Mouse (Mus musculus) right cerebral cortex, adult 18-20 months (tissue): Measurements from ENCODE around the gene Olfr1009.
A peak's percentile ranks its signal among the peaks of the same experiment; 100 is the strongest.
"Not testable (repeated sequence)": the region's sequence is repeated elsewhere in the genome, so short reads cannot be mapped to it uniquely, and the experiment has no call there.

Experiments used
- DNase-seq: peaks from one replicate; pipeline ENCODE4 v3.0.0; 2022; ENCODE audit warnings: mixed read lengths

Olfr1009 gene

GRCm38 (mm10) chr2:85715119-85715518 lies at the start of gene Olfr1009:
Gene Olfr1009, plus strand, starts transcription at chr2:85715419.
- no peak for DNase-seq

GRCm38 (mm10) chr2:85678667-85679066 lies 36.6 kb upstream of the Olfr1009 start, which contains the start of gene Olfr1006:
Gene Olfr1006, minus strand, starts transcription at chr2:85678767.
- no peak for DNase-seq

GRCm38 (mm10) chr2:85689131-85689530 lies 26.1 kb upstream of the Olfr1009 start, which contains the start of gene Olfr1008:
Gene Olfr1008, plus strand, starts transcription at chr2:85689431.
- DNase-seq, result no peak

GRCm38 (mm10) chr2:85710680-85711079 lies 4.5 kb upstream of the Olfr1009 start:
- not testable (repeated sequence) for DNase-seq

GRCm38 (mm10) chr2:85711159-85711558 lies 4.1 kb upstream of the Olfr1009 start:
- no peak for DNase-seq

GRCm38 (mm10) chr2:85725793-85726192 lies 10.6 kb downstream of the Olfr1009 start:
- DNase-seq, result peak; percentile 18

GRCm38 (mm10) chr2:85753822-85754221 lies 38.6 kb downstream of the Olfr1009 start:
- DNase-seq, result no peak

GRCm38 (mm10) chr2:85762666-85763065 lies 47.4 kb downstream of the Olfr1009 start, which contains the start of gene Olfr1012:
Gene Olfr1012, minus strand, starts transcription at chr2:85762766.
- no peak for DNase-seq

GRCm38 (mm10) chr2:85766798-85767197 lies 51.6 kb downstream of the Olfr1009 start, which contains the start of gene Olfr1013:
Gene Olfr1013, plus strand, starts transcription at chr2:85767098.
- no peak for DNase-seq

GRCm38 (mm10) chr2:85772413-85772812 lies 57.2 kb downstream of the Olfr1009 start, which contains the start of gene Olfr1014:
Gene Olfr1014, plus strand, starts transcription at chr2:85772713.
- no peak for DNase-seq
